ENCODE assay signal across 8 mouse cellular contexts in the genomic region with DNA sequence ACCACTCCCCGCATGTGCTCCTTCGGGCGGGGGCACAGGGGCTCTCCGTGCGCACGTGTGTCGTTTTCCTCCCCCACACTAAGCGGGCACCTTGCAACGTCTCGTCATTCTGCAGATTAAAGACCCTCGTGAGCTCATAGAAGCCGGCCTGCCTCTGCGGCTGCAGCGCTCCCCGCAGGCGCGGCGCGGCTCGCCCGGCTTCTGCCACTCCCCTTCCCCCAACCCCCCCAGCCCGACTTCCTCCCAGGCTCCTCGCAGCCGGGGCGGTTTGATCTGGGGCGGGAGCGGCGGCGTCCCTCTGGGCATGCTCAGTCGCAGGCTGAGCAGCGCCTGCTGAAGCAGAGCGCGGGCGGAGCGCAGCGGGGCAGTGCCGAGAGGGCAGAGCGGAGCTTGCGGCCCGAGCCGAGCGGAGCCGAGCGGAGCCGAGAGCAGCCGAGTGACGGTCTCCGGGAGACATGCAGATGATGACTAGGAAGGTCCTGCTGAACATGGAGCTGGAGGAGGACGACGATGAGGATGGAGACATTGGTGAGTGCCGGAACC. TPM values are rescaled to one million over a fixed set of nuclear protein-coding genes. Genes with fewer than 3 reads are reported as not detected.
DNase-seq lines count a peak whose midpoint lies in the region; ATAC-seq lines count a peak whose summit lies in the region.

Gene Ano6 (plus strand): TSS at position 315 of the 543 bp plus-strand sequence.

- peaks cover 5% of the 10 kb centered on the region; the same call in 1 of the 2 replicates for H3K27me3 ChIP-seq in heart, embryonic 10.5 days (ENCODE audit: insufficient read depth, poor library complexity, severe bottlenecking)
- no peaks in the 10 kb centered on the region for H3K27me3 ChIP-seq in kidney, embryonic 15.5 days

- DNase-seq in A20 (ENCODE audit: low read depth, low spot score) (peak; percentile 97), liver (peak; percentile 93)
- DNase-seq in brain, adult 2 months (ENCODE audit: low read depth, low spot score) = peak; percentile 97
- peak; percentile 97 for DNase-seq in heart, embryonic 10.5 days (ENCODE audit: low spot score)
- peak; percentile 88 to 93 for DNase-seq in spleen, postnatal 4 days (ENCODE audit: low spot score in 2 of 2)

- H3K4me1 ChIP-seq in heart, embryonic 10.5 days = peaks cover 44% of the 10 kb centered on the region
- H3K4me1 ChIP-seq in kidney, embryonic 15.5 days = peaks cover 49% of the 10 kb centered on the region

- H3K4me3 ChIP-seq in heart, embryonic 10.5 days = peak within 1 kb of the TSS; percentile 82
- peak within 1 kb of the TSS; percentile 89 for H3K4me3 ChIP-seq in kidney, embryonic 15.5 days (replicated peaks)

- peak within 1 kb of the TSS; percentile 91 for H3K9ac ChIP-seq in kidney, embryonic 15.5 days

- peak; percentile 91 for ATAC-seq in erythroblast, adult 5-6 weeks (replicated peaks; ENCODE audit: low FRiP score, poor library complexity, severe bottlenecking)
- ATAC-seq in kidney, embryonic 15.5 days (replicated peaks; ENCODE audit: low FRiP score) = peak; percentile 97
- peak; percentile 75 for ATAC-seq in monocyte, adult 5-6 weeks (replicated peaks; ENCODE audit: insufficient number of reproducible peaks, low FRiP score, low TSS enrichment, poor library complexity, severe bottlenecking)

- H3K27ac ChIP-seq in heart, embryonic 10.5 days = peak within 1 kb of the TSS; percentile 95
- H3K27ac ChIP-seq in kidney, embryonic 15.5 days = peak within 1 kb of the TSS; percentile 84

- no peaks in the 10 kb centered on the region for H3K9me3 ChIP-seq in heart, embryonic 10.5 days
- no peaks in the 10 kb centered on the region for H3K9me3 ChIP-seq in kidney, embryonic 15.5 days (replicated peaks)

- H3K36me3 ChIP-seq in heart, embryonic 10.5 days = no peaks in the 10 kb centered on the region
- no peaks in the 10 kb centered on the region for H3K36me3 ChIP-seq in kidney, embryonic 15.5 days

- under 1% methylated on average over 51 of the region's 51 CpGs for WGBS in heart, embryonic 10.5 days
- under 1% methylated on average over 51 of the region's 51 CpGs for WGBS in kidney, embryonic 15.5 days

- peak within 1 kb of the TSS; percentile 70 for H3K4me2 ChIP-seq in kidney, embryonic 15.5 days

RNA-seq across cellular contexts. Expression of gene Ano6, which starts in this region (rescaled TPM):
- total RNA-seq in erythroblast, adult 5-6 weeks (2015; ENCODE audit: low replicate concordance) = 9.6 and 16.7 TPM in 2 replicates
- total RNA-seq in erythroblast, adult 5-6 weeks (2017; ENCODE audit: low replicate concordance) = 20.5 and 25.9 TPM in 2 replicates
- polyA plus RNA-seq in heart, embryonic 10.5 days (2016; fragmentation: Nextera tagmentation; extraction: Ambion mirVana) = 40.8 and 44.4 TPM in 2 replicates
- 54.0 and 54.5 TPM in 2 replicates for polyA plus RNA-seq in kidney, embryonic 15.5 days (2015; fragmentation: Nextera tagmentation; extraction: Ambion mirVana)
- total RNA-seq in monocyte, adult 5-6 weeks (2017) = 47.5 to 60.0 TPM (median 54.9 TPM) in 3 replicates

Comparison
In these comparisons a context has a peak if more than half of its experiments do, and no peak if none do; other contexts are left out.
1. Peak in every context shown above with its lines: DNase-seq, ATAC-seq, H3K4me3 ChIP-seq and H3K27ac ChIP-seq.